Mouse (Mus musculus): ENCODE data around the gene Olfr1364. TPM values are rescaled to one million over a fixed set of nuclear protein-coding genes. Genes with fewer than 3 reads are reported as not detected.

The Olfr1364 gene
- polyA plus RNA-seq (2012), result not detected in 2 replicates

DNA sequence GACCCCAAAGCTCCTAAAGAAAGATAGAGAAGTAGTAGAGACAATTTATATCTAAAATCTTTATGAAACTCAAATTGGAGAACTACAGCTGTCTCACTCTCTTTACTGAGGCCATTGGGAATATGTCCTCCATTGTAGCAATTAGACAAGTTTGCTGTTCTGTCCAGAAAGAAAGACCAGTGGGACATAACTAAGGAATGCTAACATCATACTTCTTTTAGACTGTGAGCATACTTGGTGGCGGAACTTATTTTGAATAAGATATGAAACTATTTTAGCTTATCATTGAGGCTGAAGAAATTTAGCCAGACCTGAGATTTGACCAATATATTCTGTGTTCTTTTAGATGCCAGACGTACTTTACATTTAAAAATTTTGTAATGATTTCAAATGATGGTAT is at the start of gene Olfr1364:
Olfr1364 (minus strand) TSS at position 101 of the 400 bp plus-strand sequence.
- TF ChIP-seq GATA1 (IDR thresholded peaks at IDR 0.05; ENCODE audit: low read length), result no peak

DNA sequence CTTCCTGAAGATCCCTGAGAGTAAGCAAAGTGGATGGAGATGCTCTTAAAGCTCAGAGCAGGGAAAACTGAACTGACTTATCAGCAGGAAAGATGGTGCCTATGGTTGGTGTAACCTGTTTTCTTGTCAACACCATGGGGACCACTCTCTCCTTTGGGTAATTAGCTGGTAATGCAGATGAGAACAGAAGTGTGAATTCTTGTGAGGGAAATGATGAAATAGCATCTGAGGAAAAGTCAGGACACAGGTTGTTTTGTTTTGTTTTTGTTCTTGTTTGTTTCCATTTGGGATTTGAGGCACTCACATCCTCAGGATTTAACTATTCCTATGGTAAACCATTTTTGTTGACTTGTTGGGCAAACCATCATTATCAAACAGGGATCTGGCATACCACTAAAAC is 32.4 kb upstream of the Olfr1364 start, which contains the start of gene Olfr1362:
Olfr1362 (minus strand) TSS at position 101 of the 400 bp plus-strand sequence.
- TF ChIP-seq GATA1 (IDR thresholded peaks at IDR 0.05; ENCODE audit: low read length), result no peak

DNA sequence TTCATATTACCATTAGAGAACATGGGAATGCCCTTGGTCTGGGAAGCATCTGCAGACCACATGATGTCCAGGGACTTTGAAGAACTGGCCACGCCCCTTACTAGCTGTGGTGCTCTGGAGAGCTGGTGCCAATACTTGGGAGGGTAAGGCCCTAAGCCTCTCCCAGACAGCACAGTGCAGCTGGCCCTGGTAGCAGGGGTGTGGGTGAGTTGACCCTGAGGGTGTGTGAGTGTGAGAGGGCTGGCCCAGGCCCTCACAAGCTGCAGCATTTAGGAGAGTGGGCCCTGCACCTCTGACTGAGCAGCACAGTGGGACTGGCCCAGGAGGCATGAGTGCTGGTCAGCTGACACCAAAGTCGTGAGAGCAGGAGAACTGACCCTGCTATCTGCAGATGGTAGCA is 10.1 kb upstream of the Olfr1364 start:
- TF ChIP-seq GATA1 (IDR thresholded peaks at IDR 0.05; ENCODE audit: low read length), result no peak

- no peak for TF ChIP-seq GATA1 (IDR thresholded peaks at IDR 0.05; ENCODE audit: low read length)
These were observed 21.8 kb downstream of the Olfr1364 start, which contains the start of gene Olfr1535 for GRCm38 (mm10) chr13:21559793-21560192. Gene Olfr1535 (minus strand): TSS chr13:21559893.

- no peak for TF ChIP-seq GATA1 (IDR thresholded peaks at IDR 0.05; ENCODE audit: low read length)
These were observed 31.0 kb downstream of the Olfr1364 start for GRCm38 (mm10) chr13:21550416-21551110.

DNA sequence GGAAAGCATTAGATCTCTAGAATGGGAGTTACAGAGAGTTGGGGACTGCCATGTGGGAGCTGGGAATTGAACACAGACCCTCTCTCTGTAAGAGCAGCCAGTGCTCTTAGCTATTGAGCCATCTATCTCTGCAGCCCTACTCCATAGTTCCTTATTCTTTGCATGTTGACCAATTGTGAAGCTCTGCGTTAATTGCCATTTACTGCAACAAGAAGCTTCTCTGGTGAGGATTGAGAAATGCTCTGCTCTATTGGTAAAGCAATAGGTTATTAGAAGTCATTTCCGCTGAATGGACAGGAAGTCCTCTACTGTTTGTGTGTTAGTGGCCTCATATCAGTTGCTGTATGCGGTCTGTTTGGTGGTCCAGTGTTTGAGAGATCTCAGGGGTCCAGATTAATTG is 32.1 kb downstream of the Olfr1364 start:
- no peak for TF ChIP-seq GATA1 (IDR thresholded peaks at IDR 0.05; ENCODE audit: low read length)

DNA sequence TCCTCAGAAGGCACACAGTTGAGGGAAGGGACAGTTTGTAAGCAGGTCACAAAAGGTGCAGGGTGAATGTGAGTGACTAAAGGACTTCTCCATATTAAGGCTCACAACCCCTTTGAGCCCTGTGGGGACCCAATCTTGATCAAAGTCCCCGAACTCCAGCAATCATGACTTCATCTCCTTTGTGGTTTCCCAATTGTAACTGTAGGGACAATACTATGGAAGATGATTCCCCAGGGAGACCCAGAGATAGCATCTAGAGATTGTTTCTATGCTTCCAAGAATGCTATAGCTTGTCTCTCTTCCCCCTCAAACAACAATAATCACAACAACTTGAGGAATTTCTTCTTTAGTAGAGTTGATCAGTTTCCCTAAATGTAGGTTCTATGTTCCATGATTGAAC is 38.9 kb downstream of the Olfr1364 start, which contains the start of gene Olfr1366:
Olfr1366 (minus strand) TSS at position 101 of the 400 bp plus-strand sequence.
- TF ChIP-seq GATA1 (IDR thresholded peaks at IDR 0.05; ENCODE audit: low read length), result no peak

GRCm38 (mm10) chr13:21530781-21531201 is 50.8 kb downstream of the Olfr1364 start, which contains the start of gene Zkscan8:
Gene Zkscan8 (minus strand): TSS chr13:21531120.
- TF ChIP-seq GATA1 (IDR thresholded peaks at IDR 0.05; ENCODE audit: low read length), result no peak

DNA sequence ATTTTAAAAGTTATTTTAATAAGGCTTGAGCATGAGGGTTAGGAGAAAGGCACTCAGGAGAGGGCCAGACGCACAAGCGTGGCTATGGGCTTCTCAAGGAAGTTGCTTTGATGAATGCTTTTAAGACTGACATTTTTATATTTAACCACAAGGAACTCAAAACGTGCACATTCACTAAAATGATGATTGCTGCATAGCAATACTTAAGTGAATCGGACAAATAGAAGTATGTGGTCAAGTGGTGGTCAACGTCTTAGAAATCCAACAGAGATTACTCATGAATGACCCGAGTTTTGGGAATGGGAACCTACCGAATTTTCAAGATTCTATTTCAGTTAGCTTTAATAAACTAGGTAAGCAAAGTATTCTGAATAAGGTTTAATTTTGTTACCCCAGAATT is 51.4 kb downstream of the Olfr1364 start:
- TF ChIP-seq GATA1 (IDR thresholded peaks at IDR 0.05; ENCODE audit: low read length), result no peak

Other genes starting within 250 kb of the Olfr1364 start
- gene Olfr1367, start 234.8 kb downstream of the Olfr1364 start, polyA plus RNA-seq (2012), result not detected in 2 replicates
- gene Zscan12, start 218.9 kb downstream of the Olfr1364 start, polyA plus RNA-seq (2012), result 2.9 and 3.9 TPM in 2 replicates
- 3.7 and 4.9 TPM in 2 replicates for gene Zkscan3, start 179.0 kb downstream of the Olfr1364 start, polyA plus RNA-seq (2012)
- 0.17 and 0.22 TPM in 2 replicates for gene Pgbd1, start 140.7 kb downstream of the Olfr1364 start, polyA plus RNA-seq (2012)
- 2.7 and 3.1 TPM in 2 replicates for gene Zscan26, start 128.0 kb downstream of the Olfr1364 start, polyA plus RNA-seq (2012)
- gene Nkapl, start 113.2 kb downstream of the Olfr1364 start, polyA plus RNA-seq (2012), result 1.1 and 1.9 TPM in 2 replicates
- gene Zkscan4, start 102.9 kb downstream of the Olfr1364 start, polyA plus RNA-seq (2012), result not detected in 2 replicates
- not detected in 2 replicates for gene Gm10065, start 102.3 kb downstream of the Olfr1364 start, polyA plus RNA-seq (2012)
- 0.04 TPM in 1 of 2 replicates, not detected in the other for gene AK157302, start 86.5 kb downstream of the Olfr1364 start, polyA plus RNA-seq (2012)
- gene Gm11273, start 80.3 kb downstream of the Olfr1364 start, polyA plus RNA-seq (2012), result 16.7 and 23.3 TPM in 2 replicates
- 5.9 and 6.2 TPM in 2 replicates for gene Zkscan8, start 50.6 kb downstream of the Olfr1364 start, polyA plus RNA-seq (2012)
- not detected in 2 replicates for gene Olfr1366, start 39.0 kb downstream of the Olfr1364 start, polyA plus RNA-seq (2012)
- not detected in 2 replicates for gene Olfr1535, start 21.9 kb downstream of the Olfr1364 start, polyA plus RNA-seq (2012)
- not detected in 2 replicates for gene Olfr1362, start 32.3 kb upstream of the Olfr1364 start, polyA plus RNA-seq (2012)
- not detected in 2 replicates for gene Olfr11, start 60.8 kb upstream of the Olfr1364 start, polyA plus RNA-seq (2012)
- not detected in 2 replicates for gene Olfr1361, start 81.6 kb upstream of the Olfr1364 start, polyA plus RNA-seq (2012)
- not detected in 2 replicates for gene Olfr1360, start 95.6 kb upstream of the Olfr1364 start, polyA plus RNA-seq (2012)
- gene Olfr1359, start 116.4 kb upstream of the Olfr1364 start, polyA plus RNA-seq (2012), result not detected in 2 replicates
- 9.8 and 10.6 TPM in 2 replicates for gene Hist1h2bl, start 134.4 kb upstream of the Olfr1364 start, polyA plus RNA-seq (2012)
- 372 and 421 TPM in 2 replicates for gene Hist1h2ai, start 134.7 kb upstream of the Olfr1364 start, polyA plus RNA-seq (2012)
- 53.9 and 54.4 TPM in 2 replicates for gene Hist1h3h, start 135.9 kb upstream of the Olfr1364 start, polyA plus RNA-seq (2012)
- gene Hist1h2bm, start 140.3 kb upstream of the Olfr1364 start, polyA plus RNA-seq (2012), result 1.9 and 2.1 TPM in 2 replicates
- 1.9 and 2.4 TPM in 2 replicates for gene Hist1h4j, start 153.3 kb upstream of the Olfr1364 start, polyA plus RNA-seq (2012)
- 22.6 and 25.4 TPM in 2 replicates for gene Hist1h4k, start 168.7 kb upstream of the Olfr1364 start, polyA plus RNA-seq (2012)
- gene Hist1h2ak, start 172.1 kb upstream of the Olfr1364 start, polyA plus RNA-seq (2012), result 69.0 and 85.5 TPM in 2 replicates
- gene Hist1h2bn, start 172.4 kb upstream of the Olfr1364 start, polyA plus RNA-seq (2012), result 1.4 and 1.7 TPM in 2 replicates
- 3.3 and 4.5 TPM in 2 replicates for gene Hist1h1b, start 198.9 kb upstream of the Olfr1364 start, polyA plus RNA-seq (2012)
- 36.7 and 37.8 TPM in 2 replicates for gene Hist1h3i, start 201.6 kb upstream of the Olfr1364 start, polyA plus RNA-seq (2012)
- gene Hist1h2an, start 205.5 kb upstream of the Olfr1364 start, polyA plus RNA-seq (2012), result 16.6 and 26.9 TPM in 2 replicates
- 5.5 and 8.7 TPM in 2 replicates for gene Hist1h2bp, start 205.7 kb upstream of the Olfr1364 start, polyA plus RNA-seq (2012)
- gene Hist1h2bq, start 228.4 kb upstream of the Olfr1364 start, polyA plus RNA-seq (2012), result 14.0 and 15.0 TPM in 2 replicates
- 4,601 and 5,007 TPM in 2 replicates for gene Hist1h2ao, start 228.7 kb upstream of the Olfr1364 start, polyA plus RNA-seq (2012)
- gene Hist1h4m, start 230.0 kb upstream of the Olfr1364 start, polyA plus RNA-seq (2012), result 6.1 and 9.7 TPM in 2 replicates

Measured in G1E-ER4 (cell line).